Mouse (Mus musculus) liver, embryonic 15.5 days (tissue): ENCODE data around the gene Tmem274. TPM values are rescaled to one million over a fixed set of nuclear protein-coding genes. Genes with fewer than 3 reads are reported as not detected.
"Not testable (repeated sequence)": the region's sequence is repeated elsewhere in the genome, so short reads cannot be mapped to it uniquely, and the experiment has no call there.

ENCODE experiments used
- ATAC-seq: fragments of 200-750 bp; cut with Nextera tagmentation; 2 replicates; pipeline ENCODE4 v1.8.0; 2017; ENCODE audit warnings: moderate number of reproducible peaks, mild to moderate bottlenecking, moderate library complexity; ENCODE audit not compliant: insufficient read depth
- H3K27ac ChIP-seq: fragments of 300-500 bp; sonication (generic); replicated peaks from 2 replicates; pipeline ENCODE4 v1.5.1; 2015; ENCODE audit warnings: mild to moderate bottlenecking, inconsistent platforms
- H3K27me3 ChIP-seq: fragments of 300-500 bp; sonication (generic); 2 replicates; pipeline ENCODE4 v1.6.1; 2015; ENCODE audit warnings: mild to moderate bottlenecking, inconsistent platforms
- H3K36me3 ChIP-seq: fragments of 300-500 bp; sonication (generic); replicated peaks from 2 replicates; pipeline ENCODE4 v1.6.1; 2015; ENCODE audit warnings: moderate library complexity, mild to moderate bottlenecking, inconsistent platforms
- H3K4me1 ChIP-seq: fragments of 300-500 bp; sonication (generic); replicated peaks from 2 replicates; pipeline ENCODE4 v1.6.1; 2015; ENCODE audit warnings: inconsistent platforms
- H3K4me2 ChIP-seq: fragments of 300-500 bp; sonication (generic); 2 replicates; pipeline ENCODE4 v1.6.1; 2015; ENCODE audit warnings: moderate library complexity, mild to moderate bottlenecking, inconsistent platforms
- H3K4me3 ChIP-seq: fragments of 300-500 bp; sonication (generic); replicated peaks from 2 replicates; pipeline ENCODE4 v1.5.1; 2015; ENCODE audit warnings: mild to moderate bottlenecking, inconsistent platforms
- H3K9ac ChIP-seq: fragments of 300-500 bp; sonication (generic); 2 replicates; pipeline ENCODE4 v1.6.1; 2015; ENCODE audit warnings: moderate library complexity, mild to moderate bottlenecking, inconsistent platforms
- H3K9me3 ChIP-seq: fragments of 300-500 bp; sonication (generic); replicated peaks from 2 replicates; pipeline ENCODE4 v1.6.1; 2016; ENCODE audit warnings: inconsistent platforms
- WGBS: fragments of 180-500 bp; shearing (Covaris S2); methylation state at CpG from one replicate; pipeline ENCODE4 v1.1.7; 2015; ENCODE audit warnings: mixed read lengths; ENCODE audit not compliant: insufficient replicate concordance; 5-methylcytosine and 5-hydroxymethylcytosine counted together
- polyA plus RNA-seq: library from polyadenylated mRNA; unstranded; fragments of >200 nt; fragmentation: Nextera tagmentation; extraction: Ambion mirVana; gene quantifications from 2 replicates; pipeline ENCODE4 v1.2.1, GENCODE M21; 2015

Gene Tmem274
- polyA plus RNA-seq, 1 experiment from 2014 or later = not detected

- no peaks in the 10 kb centered on the region for H3K9me3 ChIP-seq
- ATAC-seq = no peak
- H3K27me3 ChIP-seq = no peaks in the 10 kb centered on the region
- no peak overlapping the region for H3K4me3 ChIP-seq
- WGBS = 72% methylated on average over 17 of the region's 17 CpGs
- H3K9ac ChIP-seq = no peak overlapping the region
- H3K36me3 ChIP-seq = no peaks in the 10 kb centered on the region
- no peak overlapping the region for H3K27ac ChIP-seq
- H3K4me2 ChIP-seq = no peak overlapping the region
- no peaks in the 10 kb centered on the region for H3K4me1 ChIP-seq
Measured at GRCm38 (mm10) chr4:149454263-149454662, 22.9 kb upstream of the Tmem274 start.

GRCm38 (mm10) chr4:149454879-149455278 is 22.3 kb upstream of the Tmem274 start, which contains the start of gene Rbp7:
TSS of gene Rbp7 (minus strand) at chr4:149454978.
- ATAC-seq = no peak
- Histone ChIP-seq H3K27ac (no peak within 1 kb of the TSS), H3K4me2 (no peak within 1 kb of the TSS), H3K27me3 (no peaks in the 10 kb centered on the region), H3K36me3 (no peaks in the 10 kb centered on the region), H3K4me3 (no peak within 1 kb of the TSS), H3K9me3 (no peaks in the 10 kb centered on the region), H3K9ac (no peak within 1 kb of the TSS), H3K4me1 (no peaks in the 10 kb centered on the region)
- 53% methylated on average over 8 of the region's 8 CpGs for WGBS

GRCm38 (mm10) chr4:149457163-149457562 is 20.0 kb upstream of the Tmem274 start:
- not testable (repeated sequence) for H3K9me3 ChIP-seq, H3K4me2 ChIP-seq, H3K4me1 ChIP-seq, H3K27ac ChIP-seq, H3K4me3 ChIP-seq, H3K36me3 ChIP-seq, ATAC-seq, H3K9ac ChIP-seq, H3K27me3 ChIP-seq
- 73% methylated on average over 27 of the region's 27 CpGs for WGBS

GRCm38 (mm10) chr4:149457831-149458430 is 19.2 kb upstream of the Tmem274 start:
- Histone ChIP-seq H3K27me3 (no peaks in the 10 kb centered on the region), H3K4me1 (no peaks in the 10 kb centered on the region), H3K9me3 (no peaks in the 10 kb centered on the region), H3K9ac (no peak overlapping the region), H3K4me3 (no peak overlapping the region), H3K27ac (no peak overlapping the region), H3K36me3 (no peaks in the 10 kb centered on the region), H3K4me2 (no peak overlapping the region)
- 56% methylated on average over 6 of the region's 6 CpGs for WGBS
- ATAC-seq = no peak

- 48% methylated on average over 5 of the region's 5 CpGs for WGBS
- Histone ChIP-seq H3K36me3 (no peaks in the 10 kb centered on the region), H3K27me3 (no peaks in the 10 kb centered on the region), H3K27ac (no peak overlapping the region), H3K4me1 (no peaks in the 10 kb centered on the region), H3K4me3 (no peak overlapping the region), H3K4me2 (no peak overlapping the region), H3K9me3 (no peaks in the 10 kb centered on the region), H3K9ac (no peak overlapping the region)
- ATAC-seq = no peak
Measured at GRCm38 (mm10) chr4:149458526-149458925, 18.7 kb upstream of the Tmem274 start.

- no peaks in the 10 kb centered on the region for H3K9me3 ChIP-seq
- 56% methylated on average over 1 of the region's 1 CpGs for WGBS
- no peak overlapping the region for H3K9ac ChIP-seq
- H3K27ac ChIP-seq = no peak overlapping the region
- H3K27me3 ChIP-seq = no peaks in the 10 kb centered on the region
- no peaks in the 10 kb centered on the region for H3K36me3 ChIP-seq
- no peak overlapping the region for H3K4me3 ChIP-seq
- no peak overlapping the region for H3K4me2 ChIP-seq
- no peaks in the 10 kb centered on the region for H3K4me1 ChIP-seq
- no peak for ATAC-seq
Measured at GRCm38 (mm10) chr4:149459425-149459824, 17.8 kb upstream of the Tmem274 start.

- WGBS = 59% methylated on average over 2 of the region's 2 CpGs
- not testable (repeated sequence) for H3K9ac ChIP-seq, H3K4me1 ChIP-seq, H3K9me3 ChIP-seq, H3K27me3 ChIP-seq, H3K4me3 ChIP-seq, H3K4me2 ChIP-seq, H3K36me3 ChIP-seq, H3K27ac ChIP-seq, ATAC-seq
Measured at GRCm38 (mm10) chr4:149460475-149460874, 16.7 kb upstream of the Tmem274 start.

GRCm38 (mm10) chr4:149461579-149462304 is 15.4 kb upstream of the Tmem274 start:
- 30% methylated on average over 7 of the region's 7 CpGs for WGBS
- Histone ChIP-seq H3K27me3 (no peaks in the 10 kb centered on the region), H3K36me3 (no peaks in the 10 kb centered on the region), H3K4me1 (no peaks in the 10 kb centered on the region), H3K9me3 (no peaks in the 10 kb centered on the region), H3K9ac (no peak overlapping the region), H3K4me3 (no peak overlapping the region), H3K27ac (no peak overlapping the region), H3K4me2 (no peak overlapping the region)
- no peak for ATAC-seq

- H3K27ac ChIP-seq = no peak overlapping the region
- H3K9me3 ChIP-seq = no peaks in the 10 kb centered on the region
- H3K27me3 ChIP-seq = no peaks in the 10 kb centered on the region
- WGBS = 35% methylated on average over 6 of the region's 6 CpGs
- no peak overlapping the region for H3K9ac ChIP-seq
- H3K4me2 ChIP-seq = no peak overlapping the region
- H3K4me1 ChIP-seq = no peaks in the 10 kb centered on the region
- H3K36me3 ChIP-seq = no peaks in the 10 kb centered on the region
- no peak overlapping the region for H3K4me3 ChIP-seq
- ATAC-seq = no peak
Measured at GRCm38 (mm10) chr4:149462305-149462971, 14.7 kb upstream of the Tmem274 start.

- ATAC-seq = no peak
- H3K9me3 ChIP-seq = no peaks in the 10 kb centered on the region
- 53% methylated on average over 6 of the region's 6 CpGs for WGBS
Measured at GRCm38 (mm10) chr4:149463435-149463950, 13.7 kb upstream of the Tmem274 start.

GRCm38 (mm10) chr4:149469557-149469956 is 7.6 kb upstream of the Tmem274 start:
- H3K36me3 ChIP-seq = 0 out of 2 replicates have a peak, but pooled peaks cover 4% of the 10 kb centered on the region
- no peak overlapping the region for H3K27ac ChIP-seq
- H3K9me3 ChIP-seq = no peaks in the 10 kb centered on the region
- H3K27me3 ChIP-seq = no peaks in the 10 kb centered on the region
- H3K4me2 ChIP-seq = no peak overlapping the region
- no peak overlapping the region for H3K4me3 ChIP-seq
- no peak for ATAC-seq
- WGBS = 62% methylated on average over 3 of the region's 3 CpGs
- H3K9ac ChIP-seq = no peak overlapping the region
- H3K4me1 ChIP-seq = no peaks in the 10 kb centered on the region

More at GRCm38 (mm10) chr4:149463435-149463950, 13.7 kb upstream of the Tmem274 start:
- Histone ChIP-seq H3K9ac (no peak overlapping the region), H3K4me3 (no peak overlapping the region), H3K4me1 (no peaks in the 10 kb centered on the region), H3K36me3 (no peaks in the 10 kb centered on the region), H3K27me3 (no peaks in the 10 kb centered on the region), H3K27ac (no peak overlapping the region), H3K4me2 (no peak overlapping the region)
